Mouse (Mus musculus): ENCODE measurements around the gene Arhgap5. TPM values are rescaled to one million over a fixed set of nuclear protein-coding genes. Genes with fewer than 3 reads are reported as not detected.
A peak's percentile ranks its signal among the peaks of the same experiment; 100 is the strongest.

Gene Arhgap5
- polyA plus RNA-seq, 1 experiment from 2014 or later: 15.1 TPM

DNA sequence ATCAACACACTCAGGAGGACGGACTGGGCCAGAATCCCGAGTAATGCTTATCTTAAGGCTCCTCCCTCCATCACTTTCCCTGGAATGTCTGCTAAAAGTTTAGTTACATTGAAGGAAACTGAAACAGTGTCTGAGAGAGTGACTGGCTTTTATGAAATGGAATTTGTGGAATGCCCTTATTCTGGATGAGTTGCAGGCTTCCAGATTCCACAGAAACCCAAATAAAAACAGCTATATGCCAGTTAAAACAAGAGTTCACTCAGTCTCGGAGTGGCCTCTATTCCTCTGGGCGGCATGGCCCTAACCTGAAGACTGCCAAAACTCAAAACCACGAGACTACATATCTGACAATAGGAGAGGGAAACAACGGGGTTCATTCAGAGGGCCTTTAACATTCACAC, 10.5 kb upstream of the Arhgap5 start:
- Histone ChIP-seq H3K4me3 (ENCODE audit: low read depth, low read length) (no peak overlapping the region), H3K4me1 (ENCODE audit: insufficient read depth) (no peaks in the 10 kb centered on the region), H3K9ac (replicated peaks) (no peak overlapping the region), H3K36me3 (replicated peaks; ENCODE audit: insufficient read depth, low read length) (no peaks in the 10 kb centered on the region), H3K27me3 (ENCODE audit: insufficient read depth, low read length) (no peaks in the 10 kb centered on the region), H3K27ac (ENCODE audit: low read depth) (no peak overlapping the region), H3K9me3 (ENCODE audit: low read length) (no peaks in the 10 kb centered on the region), H3K4me2 (ENCODE audit: low read depth, low read length) (no peak overlapping the region)
- TF ChIP-seq EP300 (IDR thresholded peaks at IDR 0.05; ENCODE audit: low read depth) (no peak), CTCF (IDR thresholded peaks at IDR 0.05; ENCODE audit: low read depth) (no peak)
- ATAC-seq (no peak), DNase-seq (no peak)
- WGBS (ENCODE audit: insufficient replicate concordance): 65% methylated on average over 6 of the region's 6 CpGs

DNA sequence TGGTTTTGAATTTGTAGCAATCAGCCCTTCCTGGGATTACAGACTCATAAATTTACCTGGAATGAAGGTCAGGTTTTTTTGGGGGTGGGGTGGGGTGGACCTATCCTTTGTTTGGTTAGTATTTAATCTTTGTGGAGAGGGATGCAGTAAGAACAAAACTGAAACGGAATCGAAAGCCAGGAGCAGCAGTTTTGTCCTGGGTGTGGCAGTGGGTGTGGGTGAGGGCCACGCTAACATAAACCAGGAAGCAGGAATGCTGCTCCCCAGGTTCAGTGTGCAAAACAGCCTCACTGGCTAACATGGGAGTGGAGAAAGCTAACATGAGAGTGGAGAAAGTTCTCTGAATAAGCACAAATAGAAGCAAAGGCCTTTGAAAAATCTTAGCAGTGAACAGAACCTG, 6.6 kb upstream of the Arhgap5 start:
- Histone ChIP-seq H3K9me3 (ENCODE audit: low read length) (no peaks in the 10 kb centered on the region), H3K4me2 (ENCODE audit: low read depth, low read length) (no peak overlapping the region), H3K27ac (ENCODE audit: low read depth) (no peak overlapping the region), H3K4me3 (ENCODE audit: low read depth, low read length) (no peak overlapping the region), H3K27me3 (ENCODE audit: insufficient read depth, low read length) (no peaks in the 10 kb centered on the region), H3K36me3 (replicated peaks; ENCODE audit: insufficient read depth, low read length) (no peaks in the 10 kb centered on the region), H3K4me1 (ENCODE audit: insufficient read depth) (no peaks in the 10 kb centered on the region), H3K9ac (replicated peaks) (no peak overlapping the region)
- ATAC-seq: no peak
- WGBS (ENCODE audit: insufficient replicate concordance): 52% methylated on average over 3 of the region's 3 CpGs
- DNase-seq: no peak
- no peak for TF ChIP-seq CTCF (IDR thresholded peaks at IDR 0.05; ENCODE audit: low read depth)
- TF ChIP-seq EP300 (IDR thresholded peaks at IDR 0.05; ENCODE audit: low read depth): no peak

DNA sequence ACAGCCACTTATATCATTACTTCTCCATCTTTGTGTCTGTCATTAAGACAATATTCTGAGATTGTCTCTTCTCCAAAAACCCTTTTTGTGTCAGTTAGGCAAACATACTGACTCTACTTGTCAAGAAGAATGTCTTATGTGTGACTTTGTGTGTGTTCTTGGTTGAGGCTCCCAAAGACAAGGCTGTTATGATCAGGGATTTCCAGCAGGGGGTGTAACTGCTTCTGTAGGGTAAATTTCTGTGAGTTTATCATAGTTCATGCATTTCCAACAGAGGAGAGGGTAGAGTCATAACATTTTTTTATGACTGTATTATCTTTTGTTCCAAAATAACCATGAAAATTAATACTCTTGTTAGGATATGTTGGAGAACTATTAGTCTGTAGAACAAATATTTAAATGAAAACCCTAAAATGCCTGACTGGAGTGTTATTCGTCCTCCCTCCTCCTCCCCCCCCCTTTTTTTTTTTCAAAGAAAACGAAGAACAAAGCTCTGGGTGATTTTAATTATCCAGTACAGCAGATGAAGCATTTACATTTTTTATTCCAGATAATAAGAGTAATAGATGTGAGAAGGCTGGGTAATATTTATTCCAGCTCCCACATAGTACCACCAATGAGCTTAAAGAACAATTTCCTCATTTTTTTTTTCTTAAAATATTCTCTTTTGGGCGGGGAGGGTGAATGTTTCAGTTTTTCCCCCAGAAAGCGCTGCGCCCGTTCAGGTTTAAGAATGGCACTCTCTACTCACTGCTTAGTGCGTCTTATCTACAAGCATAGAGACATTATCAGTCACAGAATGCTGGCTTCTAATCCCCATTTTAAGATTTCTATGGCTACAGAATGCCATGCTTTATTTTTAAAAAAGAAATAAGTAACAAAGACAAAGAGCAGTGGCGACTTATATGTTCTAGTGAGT, 2.6 kb upstream of the Arhgap5 start:
- Histone ChIP-seq H3K4me1 (ENCODE audit: insufficient read depth) (no peaks in the 10 kb centered on the region), H3K27ac (ENCODE audit: low read depth) (no peak overlapping the region), H3K27me3 (ENCODE audit: insufficient read depth, low read length) (peaks cover 3% of the 10 kb centered on the region; the same call in 1 of the 2 replicates), H3K9ac (replicated peaks) (no peak overlapping the region), H3K4me3 (ENCODE audit: low read depth, low read length) (no peak overlapping the region), H3K9me3 (ENCODE audit: low read length) (no peaks in the 10 kb centered on the region), H3K4me2 (ENCODE audit: low read depth, low read length) (no peak overlapping the region), H3K36me3 (replicated peaks; ENCODE audit: insufficient read depth, low read length) (no peaks in the 10 kb centered on the region)
- TF ChIP-seq EP300 (IDR thresholded peaks at IDR 0.05; ENCODE audit: low read depth): no peak
- peak; percentile 65 for TF ChIP-seq CTCF (IDR thresholded peaks at IDR 0.05; ENCODE audit: low read depth)
- DNase-seq: no peak
- 61% methylated on average over 8 of the region's 8 CpGs for WGBS (ENCODE audit: insufficient replicate concordance)
- ATAC-seq: no peak

DNA sequence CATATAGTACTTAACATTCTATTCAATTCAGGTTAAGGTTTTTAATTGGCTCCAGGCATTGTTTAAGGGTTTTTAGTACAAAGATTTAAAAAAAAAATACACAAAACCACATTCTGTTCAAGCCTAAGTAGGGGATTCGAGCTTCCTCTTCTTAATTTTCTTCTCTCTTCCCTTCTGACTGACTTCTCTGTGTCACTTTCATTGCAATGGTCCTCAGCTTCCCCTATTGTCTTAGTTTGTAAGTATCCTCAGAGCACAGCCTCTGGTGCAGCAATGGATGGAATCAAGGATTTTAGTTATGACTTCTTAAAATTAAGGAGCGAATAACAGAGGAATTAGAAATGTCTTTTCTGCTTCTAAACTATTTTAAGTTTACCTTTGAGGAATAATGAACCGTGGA, 1.6 kb upstream of the Arhgap5 start:
- ATAC-seq (no peak), DNase-seq (no peak)
- H3K36me3 ChIP-seq (replicated peaks; ENCODE audit: insufficient read depth, low read length): no peaks in the 10 kb centered on the region
- WGBS (ENCODE audit: insufficient replicate concordance): 45% methylated on average over 3 of the region's 3 CpGs
- H3K4me1 ChIP-seq (ENCODE audit: insufficient read depth): no peaks in the 10 kb centered on the region
- H3K4me2 ChIP-seq (ENCODE audit: low read depth, low read length): no peak overlapping the region
- H3K9ac ChIP-seq (replicated peaks): no peak overlapping the region
- no peak for TF ChIP-seq CTCF (IDR thresholded peaks at IDR 0.05; ENCODE audit: low read depth)
- no peak for TF ChIP-seq EP300 (IDR thresholded peaks at IDR 0.05; ENCODE audit: low read depth)
- H3K27ac ChIP-seq (ENCODE audit: low read depth): peak overlapping the region; percentile 99; the same call in 1 of the 2 replicates
- no peaks in the 10 kb centered on the region for H3K9me3 ChIP-seq (ENCODE audit: low read length)
- no peak overlapping the region for H3K4me3 ChIP-seq (ENCODE audit: low read depth, low read length)
- H3K27me3 ChIP-seq (ENCODE audit: insufficient read depth, low read length): peaks cover 3% of the 10 kb centered on the region; the same call in 1 of the 2 replicates

DNA sequence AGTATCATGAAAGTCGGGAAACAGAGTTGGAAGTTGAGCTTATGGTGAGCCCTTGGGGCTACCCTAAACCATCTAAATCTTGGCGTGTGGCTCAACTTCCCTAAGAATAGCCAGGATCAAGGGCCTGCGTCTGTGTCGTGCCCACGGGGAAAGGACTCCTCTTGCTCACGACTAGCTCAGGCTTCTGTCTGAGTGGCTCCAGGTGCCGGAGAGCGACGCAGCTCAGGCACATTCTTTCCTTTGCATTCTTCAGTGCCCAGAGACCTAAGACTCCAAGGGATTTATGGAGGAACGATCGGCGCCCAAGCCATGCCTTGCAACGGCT, 679 bp upstream of the Arhgap5 start:
- Histone ChIP-seq H3K27me3 (ENCODE audit: insufficient read depth, low read length) (peaks cover 3% of the 10 kb centered on the region; the same call in 1 of the 2 replicates), H3K9ac (replicated peaks) (peak overlapping the region; percentile 67), H3K4me1 (ENCODE audit: insufficient read depth) (no peaks in the 10 kb centered on the region), H3K9me3 (ENCODE audit: low read length) (no peaks in the 10 kb centered on the region), H3K4me3 (ENCODE audit: low read depth, low read length) (peak overlapping the region; percentile 94), H3K36me3 (replicated peaks; ENCODE audit: insufficient read depth, low read length) (no peaks in the 10 kb centered on the region), H3K27ac (ENCODE audit: low read depth) (peak overlapping the region; percentile 99), H3K4me2 (ENCODE audit: low read depth, low read length) (peak overlapping the region; percentile 89)
- TF ChIP-seq CTCF (IDR thresholded peaks at IDR 0.05; ENCODE audit: low read depth) (no peak), EP300 (IDR thresholded peaks at IDR 0.05; ENCODE audit: low read depth) (no peak)
- ATAC-seq: peak; percentile 2; the same call in 1 of the 2 replicates
- DNase-seq: no peak
- WGBS (ENCODE audit: insufficient replicate concordance): 1% methylated on average over 13 of the region's 13 CpGs

DNA sequence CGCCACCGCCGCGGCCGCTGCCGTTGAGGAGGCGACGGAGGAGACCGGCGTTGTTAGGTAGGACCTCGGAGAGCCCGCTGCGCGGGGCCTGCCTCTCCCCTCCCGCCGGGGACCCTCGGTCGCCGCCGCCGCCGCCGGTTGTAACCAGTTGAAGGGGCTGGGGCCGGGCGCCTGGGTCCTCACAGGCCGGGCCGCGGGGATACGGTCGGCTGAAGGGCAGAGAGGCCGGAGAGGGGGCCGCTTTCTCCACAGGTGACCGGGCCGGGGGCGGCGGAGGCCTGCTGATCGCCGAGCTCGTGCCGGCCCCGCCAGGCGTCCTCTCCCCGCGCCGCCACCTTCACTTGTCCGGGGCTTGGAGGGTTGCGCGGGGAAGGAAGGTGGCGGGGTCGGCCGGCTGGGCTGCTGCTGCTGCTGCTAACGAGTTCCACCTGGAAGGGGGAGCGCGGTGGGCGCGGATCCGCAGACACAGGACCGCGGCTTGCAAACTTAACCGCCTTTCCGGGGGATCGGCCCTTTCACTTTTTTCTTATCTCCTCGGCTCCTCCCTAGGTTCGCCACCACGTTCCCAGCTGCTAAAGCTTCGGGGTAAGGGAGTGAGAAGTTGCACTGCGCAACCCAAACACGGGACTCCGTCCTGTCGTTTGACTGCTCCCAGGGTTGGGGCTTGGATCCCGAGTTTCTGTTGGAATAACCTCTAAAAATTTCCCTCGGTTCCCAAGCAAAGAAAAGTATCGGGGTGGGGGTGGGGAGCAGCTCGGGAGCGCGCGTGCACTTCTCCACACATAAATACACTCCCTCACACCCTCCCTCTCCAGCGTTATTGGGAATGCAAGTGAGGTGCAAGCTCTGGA, 784 bp downstream of the Arhgap5 start:
- Histone ChIP-seq H3K27me3 (ENCODE audit: insufficient read depth, low read length) (peaks cover 3% of the 10 kb centered on the region; the same call in 1 of the 2 replicates), H3K4me1 (ENCODE audit: insufficient read depth) (no peaks in the 10 kb centered on the region), H3K36me3 (replicated peaks; ENCODE audit: insufficient read depth, low read length) (no peaks in the 10 kb centered on the region), H3K27ac (ENCODE audit: low read depth) (peak overlapping the region; percentile 99), H3K4me3 (ENCODE audit: low read depth, low read length) (peak overlapping the region; percentile 94), H3K4me2 (ENCODE audit: low read depth, low read length) (peak overlapping the region; percentile 89), H3K9ac (replicated peaks) (peak overlapping the region; percentile 97), H3K9me3 (ENCODE audit: low read length) (no peaks in the 10 kb centered on the region)
- ATAC-seq (0 out of 2 replicates have a peak, but pooled peaks have one; percentile 0), DNase-seq (peak; percentile 55)
- WGBS (ENCODE audit: insufficient replicate concordance): 1% methylated on average over 50 of the region's 78 CpGs
- no peak for TF ChIP-seq EP300 (IDR thresholded peaks at IDR 0.05; ENCODE audit: low read depth)
- no peak for TF ChIP-seq CTCF (IDR thresholded peaks at IDR 0.05; ENCODE audit: low read depth)
